Mouse (Mus musculus): ENCODE data around the gene Nol7. TPM values are rescaled to one million over a fixed set of nuclear protein-coding genes. Genes with fewer than 3 reads are reported as not detected.

Gene Nol7
- polyA plus RNA-seq, 1 experiment: 126 TPM

DNA sequence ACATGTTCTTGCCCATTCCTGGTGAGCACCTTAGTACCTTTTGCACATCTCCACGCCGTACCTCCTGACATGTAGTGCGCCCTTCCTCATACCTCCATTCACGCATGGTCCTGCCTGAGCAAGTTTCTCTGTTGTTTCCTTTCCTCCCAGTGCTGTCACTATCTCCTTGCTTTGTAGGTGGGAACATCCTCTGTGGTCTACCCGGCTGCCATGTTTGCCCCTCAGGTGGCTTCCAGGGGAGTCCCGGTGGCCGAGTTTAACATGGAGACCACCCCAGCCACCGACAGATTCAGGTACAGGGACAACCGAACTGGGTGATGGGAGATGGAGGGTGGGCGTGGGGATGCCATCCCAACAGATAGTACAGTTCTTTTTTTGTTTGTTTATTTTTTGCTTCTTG lies 12.9 kb upstream of the Nol7 start:
- Histone ChIP-seq H3K27me3 (ENCODE audit: control insufficient read depth, insufficient read depth, low read length) (no peaks in the 10 kb centered on the region), H3K4me3 (replicated peaks; ENCODE audit: insufficient read depth, low read depth, low read length) (no peak overlapping the region), H3K4me1 (ENCODE audit: control insufficient read depth, insufficient read depth, low read length) (no peaks in the 10 kb centered on the region), H3K27ac (ENCODE audit: insufficient read depth, low read length) (no peak overlapping the region)
- 95% methylated on average over 10 of the region's 10 CpGs for WGBS
- no peak for TF ChIP-seq POLR2A (IDR thresholded peaks at IDR 0.05; ENCODE audit: borderline replicate concordance, insufficient read depth, low read length)
- TF ChIP-seq CTCF (IDR thresholded peaks at IDR 0.05; ENCODE audit: borderline replicate concordance, insufficient read depth, low read depth, low read length): no peak
- DNase-seq: peak in 1 of 2 experiments; percentile 3

DNA sequence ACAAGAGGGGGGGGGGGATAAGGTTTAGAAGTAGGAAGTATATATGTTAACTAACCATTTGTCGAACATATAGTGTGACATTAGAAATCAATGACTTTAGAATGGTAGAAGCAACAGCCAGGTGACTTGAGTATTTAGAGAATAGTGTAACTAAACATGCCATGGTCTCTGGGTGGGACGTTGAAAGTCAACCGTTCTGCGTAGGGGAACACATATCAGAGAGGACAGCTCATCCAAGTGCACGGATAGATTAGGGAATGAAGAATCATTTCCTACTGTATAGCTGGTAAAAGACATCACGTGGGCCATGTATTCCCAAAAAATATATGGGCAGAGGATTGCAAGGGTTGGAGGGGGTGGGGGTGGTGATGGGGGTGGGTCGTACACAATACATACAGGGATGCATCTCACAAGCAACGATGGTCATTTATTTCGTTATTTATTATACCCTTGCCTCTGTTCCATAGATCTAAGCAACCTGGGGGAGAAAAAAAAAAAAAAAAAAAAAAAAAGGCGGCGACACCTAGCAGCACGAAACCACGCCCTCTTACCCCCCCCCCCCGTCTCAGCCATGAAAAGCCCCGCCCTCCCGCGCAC lies 392 bp upstream of the Nol7 start:
- no peak overlapping the region for H3K27ac ChIP-seq (ENCODE audit: insufficient read depth, low read length)
- DNase-seq: peak in 1 of 2 experiments; percentile 33

DNA sequence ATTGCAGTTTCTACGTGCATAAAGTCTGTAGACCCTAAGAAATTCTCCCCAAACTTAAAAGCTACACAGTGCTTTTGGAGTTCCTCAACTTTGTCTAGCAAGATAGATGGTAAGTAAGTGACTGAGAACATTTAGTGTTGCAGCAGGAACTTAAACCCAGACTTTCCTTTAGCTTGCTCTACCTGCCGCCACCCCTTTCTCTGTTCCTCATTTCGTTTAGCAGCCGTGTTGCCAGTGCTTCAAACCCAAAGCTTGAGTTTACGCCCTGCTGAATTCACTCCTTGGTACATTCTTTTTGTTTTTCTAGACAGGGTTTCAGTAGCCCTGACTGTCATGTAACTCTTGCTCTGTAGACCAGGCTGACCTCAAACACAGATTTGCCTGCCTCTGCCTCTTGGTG lies 1.4 kb downstream of the Nol7 start:
- peaks cover 6% of the 10 kb centered on the region; the same call in 1 of the 2 replicates for H3K4me1 ChIP-seq (ENCODE audit: control insufficient read depth, insufficient read depth, low read length)
- H3K27me3 ChIP-seq (ENCODE audit: control insufficient read depth, insufficient read depth, low read length): no peaks in the 10 kb centered on the region
- 80% methylated on average over 5 of the region's 5 CpGs for WGBS
- H3K27ac ChIP-seq (ENCODE audit: insufficient read depth, low read length): no peak overlapping the region
- H3K4me3 ChIP-seq (replicated peaks; ENCODE audit: insufficient read depth, low read depth, low read length): no peak overlapping the region
- TF ChIP-seq CTCF (IDR thresholded peaks at IDR 0.05; ENCODE audit: borderline replicate concordance, insufficient read depth, low read depth, low read length) (no peak), POLR2A (IDR thresholded peaks at IDR 0.05; ENCODE audit: borderline replicate concordance, insufficient read depth, low read length) (no peak)
- DNase-seq: no peak

More for the DNA sequence above, 392 bp upstream of the Nol7 start:
- 44% methylated on average over 16 of the region's 17 CpGs for WGBS
- no peaks in the 10 kb centered on the region for H3K27me3 ChIP-seq (ENCODE audit: control insufficient read depth, insufficient read depth, low read length)
- peaks cover 6% of the 10 kb centered on the region; the same call in 1 of the 2 replicates for H3K4me1 ChIP-seq (ENCODE audit: control insufficient read depth, insufficient read depth, low read length)
- TF ChIP-seq CTCF (IDR thresholded peaks at IDR 0.05; ENCODE audit: borderline replicate concordance, insufficient read depth, low read depth, low read length) (no peak), POLR2A (IDR thresholded peaks at IDR 0.05; ENCODE audit: borderline replicate concordance, insufficient read depth, low read length) (no peak)
- H3K4me3 ChIP-seq (replicated peaks; ENCODE audit: insufficient read depth, low read depth, low read length): peak overlapping the region; percentile 73

DNA sequence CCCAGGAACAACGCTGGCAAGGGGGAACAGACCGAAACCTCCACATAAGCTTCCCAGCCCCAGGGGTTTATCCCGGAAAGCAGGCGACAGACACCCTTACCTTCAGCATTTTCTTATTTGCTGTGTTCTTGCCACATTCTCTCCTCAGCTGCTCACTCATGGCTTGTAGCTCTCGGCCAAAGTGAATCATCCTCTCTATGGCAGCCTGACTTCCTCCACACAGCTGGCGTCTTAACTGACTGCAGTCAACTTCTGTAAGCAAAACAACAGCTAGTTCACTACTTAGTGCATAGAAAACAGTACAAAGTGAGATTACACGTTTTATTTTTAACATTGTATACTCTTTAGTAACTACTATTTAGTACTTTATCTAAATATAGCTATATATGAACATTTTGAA lies 14.1 kb downstream of the Nol7 start:
- 87% methylated on average over 7 of the region's 7 CpGs for WGBS
- H3K27me3 ChIP-seq (ENCODE audit: control insufficient read depth, insufficient read depth, low read length): no peaks in the 10 kb centered on the region
- TF ChIP-seq CTCF (IDR thresholded peaks at IDR 0.05; ENCODE audit: borderline replicate concordance, insufficient read depth, low read depth, low read length): no peak
- no peak for TF ChIP-seq POLR2A (IDR thresholded peaks at IDR 0.05; ENCODE audit: borderline replicate concordance, insufficient read depth, low read length)
- DNase-seq: no peak
- H3K27ac ChIP-seq (ENCODE audit: insufficient read depth, low read length): no peak overlapping the region
- H3K4me3 ChIP-seq (replicated peaks; ENCODE audit: insufficient read depth, low read depth, low read length): no peak overlapping the region
- no peaks in the 10 kb centered on the region for H3K4me1 ChIP-seq (ENCODE audit: control insufficient read depth, insufficient read depth, low read length)

DNA sequence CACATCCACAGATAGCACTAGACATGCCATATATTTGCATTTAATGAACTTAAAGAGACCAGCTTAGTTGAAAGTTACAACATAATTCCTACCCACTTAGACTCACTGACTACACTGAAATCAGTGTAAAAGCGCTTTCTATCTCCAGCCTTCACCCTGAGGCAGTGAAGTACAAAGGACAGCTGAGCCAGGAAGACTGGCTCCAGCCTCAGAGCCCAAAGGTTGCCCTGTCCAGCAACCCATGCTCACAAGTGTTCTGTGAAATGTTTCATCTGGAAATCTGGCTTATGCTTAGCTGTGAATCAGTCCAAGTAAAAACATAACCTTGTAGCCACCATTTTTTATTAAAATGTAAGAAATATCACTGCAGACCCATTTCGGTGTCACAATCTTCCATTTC lies 15.4 kb downstream of the Nol7 start:
- Histone ChIP-seq H3K4me3 (replicated peaks; ENCODE audit: insufficient read depth, low read depth, low read length) (no peak overlapping the region), H3K27ac (ENCODE audit: insufficient read depth, low read length) (no peak overlapping the region), H3K4me1 (ENCODE audit: control insufficient read depth, insufficient read depth, low read length) (no peaks in the 10 kb centered on the region), H3K27me3 (ENCODE audit: control insufficient read depth, insufficient read depth, low read length) (no peaks in the 10 kb centered on the region)
- DNase-seq: no peak
- WGBS: 94% methylated on average over 2 of the region's 2 CpGs
- TF ChIP-seq POLR2A (IDR thresholded peaks at IDR 0.05; ENCODE audit: borderline replicate concordance, insufficient read depth, low read length): no peak
- no peak for TF ChIP-seq CTCF (IDR thresholded peaks at IDR 0.05; ENCODE audit: borderline replicate concordance, insufficient read depth, low read depth, low read length)

DNA sequence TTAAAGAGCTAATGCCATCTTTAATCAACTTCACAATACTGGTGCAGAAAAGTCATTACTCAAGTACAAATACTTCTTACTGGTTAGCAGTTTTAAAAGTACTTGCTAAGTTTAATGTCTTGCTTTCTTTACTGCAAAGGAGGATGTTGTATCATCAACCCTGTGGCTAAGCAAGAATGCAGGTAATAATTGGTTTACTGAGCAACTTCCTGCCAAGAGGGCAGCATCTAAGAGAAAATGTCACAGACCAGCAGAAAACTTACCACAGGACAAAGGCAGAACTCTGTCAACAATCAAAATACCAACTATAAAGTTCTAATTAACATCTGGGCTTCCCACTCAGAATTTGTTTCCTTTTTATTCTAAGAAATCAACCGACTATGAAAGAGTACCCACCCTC lies 17.1 kb downstream of the Nol7 start:
- H3K27me3 ChIP-seq (ENCODE audit: control insufficient read depth, insufficient read depth, low read length): no peaks in the 10 kb centered on the region
- no peak overlapping the region for H3K4me3 ChIP-seq (replicated peaks; ENCODE audit: insufficient read depth, low read depth, low read length)
- no peak overlapping the region for H3K27ac ChIP-seq (ENCODE audit: insufficient read depth, low read length)
- H3K4me1 ChIP-seq (ENCODE audit: control insufficient read depth, insufficient read depth, low read length): no peaks in the 10 kb centered on the region
- TF ChIP-seq POLR2A (IDR thresholded peaks at IDR 0.05; ENCODE audit: borderline replicate concordance, insufficient read depth, low read length): no peak
- no peak for TF ChIP-seq CTCF (IDR thresholded peaks at IDR 0.05; ENCODE audit: borderline replicate concordance, insufficient read depth, low read depth, low read length)
- DNase-seq: no peak
- 82% methylated on average over 1 of the region's 1 CpGs for WGBS

DNA sequence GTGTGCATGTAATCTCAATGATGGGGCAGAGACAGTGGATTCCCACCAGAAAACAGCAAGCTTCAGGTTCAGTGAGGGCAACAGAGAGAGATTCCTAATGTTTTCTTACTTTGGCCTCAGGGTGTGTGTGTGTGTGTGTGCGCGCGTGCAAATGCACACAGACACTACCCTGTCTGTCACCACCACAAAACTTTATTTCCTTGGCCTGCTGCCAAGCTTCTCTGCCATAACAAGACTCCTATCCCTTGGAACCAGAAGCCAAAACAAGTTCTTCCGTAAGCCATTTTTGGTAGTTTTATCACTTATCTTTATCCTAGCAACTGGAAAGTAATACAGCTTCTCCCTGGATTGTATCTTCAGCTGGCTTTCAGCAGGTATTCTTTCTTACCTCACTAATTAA lies 30.2 kb downstream of the Nol7 start:
- Histone ChIP-seq H3K27me3 (ENCODE audit: control insufficient read depth, insufficient read depth, low read length) (no peaks in the 10 kb centered on the region), H3K4me3 (replicated peaks; ENCODE audit: insufficient read depth, low read depth, low read length) (no peak overlapping the region), H3K4me1 (ENCODE audit: control insufficient read depth, insufficient read depth, low read length) (no peaks in the 10 kb centered on the region), H3K27ac (ENCODE audit: insufficient read depth, low read length) (no peak overlapping the region)
- no peak for TF ChIP-seq CTCF (IDR thresholded peaks at IDR 0.05; ENCODE audit: borderline replicate concordance, insufficient read depth, low read depth, low read length)
- no peak for TF ChIP-seq POLR2A (IDR thresholded peaks at IDR 0.05; ENCODE audit: borderline replicate concordance, insufficient read depth, low read length)
- DNase-seq: no peak
- 87% methylated on average over 4 of the region's 4 CpGs for WGBS

DNA sequence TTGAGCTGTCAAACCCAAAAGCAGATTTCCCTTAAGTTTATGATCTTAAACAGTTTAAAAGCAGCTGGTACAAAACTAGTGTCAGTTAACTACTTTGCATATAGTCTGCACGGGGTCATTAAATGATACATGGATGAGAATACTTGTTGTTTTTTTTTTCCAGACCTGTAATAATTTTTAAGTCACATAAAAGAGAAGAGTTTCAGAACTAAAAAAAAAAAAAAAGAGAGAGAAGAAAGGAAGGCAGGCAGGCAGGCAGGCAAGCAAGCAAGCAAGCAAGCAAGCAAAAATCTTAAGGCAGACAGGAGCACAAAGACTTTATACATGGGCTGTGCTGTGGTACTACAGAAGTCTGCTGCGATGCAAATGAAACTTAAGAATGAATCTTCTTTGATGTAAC lies 35.2 kb downstream of the Nol7 start:
- Histone ChIP-seq H3K27ac (ENCODE audit: insufficient read depth, low read length) (no peak overlapping the region), H3K4me1 (ENCODE audit: control insufficient read depth, insufficient read depth, low read length) (no peaks in the 10 kb centered on the region), H3K4me3 (replicated peaks; ENCODE audit: insufficient read depth, low read depth, low read length) (no peak overlapping the region), H3K27me3 (ENCODE audit: control insufficient read depth, insufficient read depth, low read length) (no peaks in the 10 kb centered on the region)
- no peak for TF ChIP-seq POLR2A (IDR thresholded peaks at IDR 0.05; ENCODE audit: borderline replicate concordance, insufficient read depth, low read length)
- no peak for TF ChIP-seq CTCF (IDR thresholded peaks at IDR 0.05; ENCODE audit: borderline replicate concordance, insufficient read depth, low read depth, low read length)
- 82% methylated on average over 2 of the region's 2 CpGs for WGBS
- no peak for DNase-seq
